Mouse (Mus musculus): Measurements from ENCODE around the gene Pln. TPM values are rescaled to one million over a fixed set of nuclear protein-coding genes. Genes with fewer than 3 reads are reported as not detected.
A peak's percentile ranks its signal among the peaks of the same experiment; 100 is the strongest.

Gene Pln
- total and polyA plus RNA-seq, 2 experiments: 0.09 TPM; not detected in 1

DNA sequence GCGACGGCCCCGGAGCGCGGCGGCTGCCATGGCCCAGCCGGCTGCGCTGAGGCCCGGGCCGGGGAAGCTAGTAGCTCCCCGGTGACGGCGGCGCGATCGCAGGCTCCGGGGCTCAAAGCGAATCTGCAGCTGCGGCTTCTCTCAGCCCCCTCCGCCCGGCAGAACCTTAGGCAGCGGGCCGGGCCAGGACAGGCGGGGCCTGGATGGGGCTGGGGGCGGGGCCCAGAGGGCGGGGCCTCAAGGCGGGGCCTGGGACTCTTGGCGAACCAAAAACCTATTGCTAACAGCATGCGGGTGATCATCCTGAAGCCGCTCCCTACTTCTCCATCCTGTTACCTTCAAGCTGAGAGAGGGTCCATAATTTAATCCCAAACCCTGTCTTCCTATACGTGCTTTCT lies 42.2 kb downstream of the Pln start, which contains the start of gene Cep85l:
TSS of gene Cep85l (minus strand) at position 239 of the 398 bp plus-strand sequence.
- Histone ChIP-seq H3K9ac (ENCODE audit: low read depth, low read length) (peak within 1 kb of the TSS; percentile 100), H3K36me3 (ENCODE audit: control insufficient read depth, insufficient read depth, low read length) (peaks cover 4% of the 10 kb centered on the region), H3K4me1 (ENCODE audit: control insufficient read depth, insufficient read depth, low read length) (peaks cover 19% of the 10 kb centered on the region), H3K79me2 (ENCODE audit: control insufficient read depth, insufficient read depth, low read length) (peaks cover 17% of the 10 kb centered on the region), H3K27me3 (ENCODE audit: control insufficient read depth, insufficient read depth, low read length) (no peaks in the 10 kb centered on the region), H3K4me3 (ENCODE audit: insufficient read depth, low read depth, low read length) (peak within 1 kb of the TSS; percentile 98), H3K27ac (replicated peaks; ENCODE audit: insufficient read depth, low read depth, low read length) (peak within 1 kb of the TSS; percentile 100)
- TF ChIP-seq POLR2A (IDR thresholded peaks at IDR 0.05; ENCODE audit: extremely low read depth, insufficient read depth, low read length) (peak; percentile 95), CTCF (IDR thresholded peaks at IDR 0.05; ENCODE audit: low read depth, low read length) (no peak)
- peak; percentile 81 for DNase-seq (ENCODE audit: extremely low read depth, low read depth, low spot score)
- WGBS: under 1% methylated on average over 31 of the region's 31 CpGs

GRCm38 (mm10) chr10:53382696-53383365 lies 45.4 kb downstream of the Pln start:
- H3K4me1 ChIP-seq (ENCODE audit: control insufficient read depth, insufficient read depth, low read length): peaks cover 10% of the 10 kb centered on the region; the same call in 1 of the 2 replicates
- no peak for TF ChIP-seq POLR2A (IDR thresholded peaks at IDR 0.05; ENCODE audit: extremely low read depth, insufficient read depth, low read length)
- no peak for TF ChIP-seq CTCF (IDR thresholded peaks at IDR 0.05; ENCODE audit: low read depth, low read length)
- H3K27ac ChIP-seq (replicated peaks; ENCODE audit: insufficient read depth, low read depth, low read length): peak overlapping the region; percentile 94
- peak; percentile 99 for DNase-seq (ENCODE audit: extremely low read depth, low read depth, low spot score)
- peak overlapping the region; percentile 30; the same call in 1 of the 2 replicates for H3K4me3 ChIP-seq (ENCODE audit: insufficient read depth, low read depth, low read length)
- WGBS: 22% methylated on average over 7 of the region's 7 CpGs
- H3K9ac ChIP-seq (ENCODE audit: low read depth, low read length): peak overlapping the region; percentile 61
- no peaks in the 10 kb centered on the region for H3K36me3 ChIP-seq (ENCODE audit: control insufficient read depth, insufficient read depth, low read length)
- H3K27me3 ChIP-seq (ENCODE audit: control insufficient read depth, insufficient read depth, low read length): no peaks in the 10 kb centered on the region
- H3K79me2 ChIP-seq (ENCODE audit: control insufficient read depth, insufficient read depth, low read length): peaks cover 7% of the 10 kb centered on the region; the same call in 1 of the 2 replicates

- Histone ChIP-seq H3K27me3 (ENCODE audit: control insufficient read depth, insufficient read depth, low read length) (no peaks in the 10 kb centered on the region), H3K9ac (ENCODE audit: low read depth, low read length) (no peak overlapping the region), H3K27ac (replicated peaks; ENCODE audit: insufficient read depth, low read depth, low read length) (no peak overlapping the region), H3K79me2 (ENCODE audit: control insufficient read depth, insufficient read depth, low read length) (no peaks in the 10 kb centered on the region), H3K4me1 (ENCODE audit: control insufficient read depth, insufficient read depth, low read length) (peaks cover 10% of the 10 kb centered on the region; the same call in 1 of the 2 replicates), H3K36me3 (ENCODE audit: control insufficient read depth, insufficient read depth, low read length) (no peaks in the 10 kb centered on the region), H3K4me3 (ENCODE audit: insufficient read depth, low read depth, low read length) (no peak overlapping the region)
- DNase-seq (ENCODE audit: extremely low read depth, low read depth, low spot score): no peak
- 100% methylated on average over 1 of the region's 1 CpGs for WGBS
- TF ChIP-seq CTCF (IDR thresholded peaks at IDR 0.05; ENCODE audit: low read depth, low read length) (no peak), POLR2A (IDR thresholded peaks at IDR 0.05; ENCODE audit: extremely low read depth, insufficient read depth, low read length) (no peak)
Measured at GRCm38 (mm10) chr10:53384896-53385295, 47.4 kb downstream of the Pln start.

DNA sequence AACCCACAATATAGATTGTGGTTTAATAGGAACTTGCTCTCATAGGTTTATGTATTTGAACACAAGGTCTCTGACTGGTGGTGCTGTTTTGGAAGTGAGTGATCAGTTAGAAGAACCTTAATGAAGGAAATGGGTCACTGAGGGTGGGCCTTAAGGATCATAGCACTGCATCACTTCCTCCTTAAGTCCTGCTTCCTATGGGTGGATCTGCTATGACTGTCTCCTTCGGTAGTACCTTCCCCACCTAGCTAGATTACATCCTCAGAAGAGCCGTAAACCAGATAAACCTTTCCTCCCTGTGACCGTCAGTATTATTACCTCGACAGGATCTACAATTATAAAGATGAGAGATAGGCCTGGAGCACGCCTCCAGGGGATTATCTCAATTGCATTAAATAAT lies 48.0 kb downstream of the Pln start:
- Histone ChIP-seq H3K4me1 (ENCODE audit: control insufficient read depth, insufficient read depth, low read length) (peaks cover 6% of the 10 kb centered on the region; the same call in 1 of the 2 replicates), H3K9ac (ENCODE audit: low read depth, low read length) (no peak overlapping the region), H3K27ac (replicated peaks; ENCODE audit: insufficient read depth, low read depth, low read length) (no peak overlapping the region), H3K36me3 (ENCODE audit: control insufficient read depth, insufficient read depth, low read length) (no peaks in the 10 kb centered on the region), H3K27me3 (ENCODE audit: control insufficient read depth, insufficient read depth, low read length) (no peaks in the 10 kb centered on the region), H3K79me2 (ENCODE audit: control insufficient read depth, insufficient read depth, low read length) (no peaks in the 10 kb centered on the region), H3K4me3 (ENCODE audit: insufficient read depth, low read depth, low read length) (no peak overlapping the region)
- no peak for TF ChIP-seq CTCF (IDR thresholded peaks at IDR 0.05; ENCODE audit: low read depth, low read length)
- TF ChIP-seq POLR2A (IDR thresholded peaks at IDR 0.05; ENCODE audit: extremely low read depth, insufficient read depth, low read length): no peak
- no peak for DNase-seq (ENCODE audit: extremely low read depth, low read depth, low spot score)
- WGBS: 80% methylated on average over 5 of the region's 5 CpGs

- DNase-seq (ENCODE audit: extremely low read depth, low read depth, low spot score): no peak
- 86% methylated on average over 6 of the region's 6 CpGs for WGBS
- TF ChIP-seq POLR2A (IDR thresholded peaks at IDR 0.05; ENCODE audit: extremely low read depth, insufficient read depth, low read length) (no peak), CTCF (IDR thresholded peaks at IDR 0.05; ENCODE audit: low read depth, low read length) (no peak)
Measured at GRCm38 (mm10) chr10:53388227-53388920, 50.9 kb downstream of the Pln start.

More at GRCm38 (mm10) chr10:53388227-53388920, 50.9 kb downstream of the Pln start:
- Histone ChIP-seq H3K4me3 (ENCODE audit: insufficient read depth, low read depth, low read length) (no peak overlapping the region), H3K27me3 (ENCODE audit: control insufficient read depth, insufficient read depth, low read length) (no peaks in the 10 kb centered on the region), H3K9ac (ENCODE audit: low read depth, low read length) (no peak overlapping the region), H3K4me1 (ENCODE audit: control insufficient read depth, insufficient read depth, low read length) (no peaks in the 10 kb centered on the region), H3K27ac (replicated peaks; ENCODE audit: insufficient read depth, low read depth, low read length) (no peak overlapping the region), H3K36me3 (ENCODE audit: control insufficient read depth, insufficient read depth, low read length) (no peaks in the 10 kb centered on the region), H3K79me2 (ENCODE audit: control insufficient read depth, insufficient read depth, low read length) (no peaks in the 10 kb centered on the region)

All from liver, adult 2 months (tissue).